Mouse (Mus musculus): ENCODE measurements at regions not wholly inside any gene's neighbourhood (a gene's known extent, or its start where the extent isn't known, plus 50 kb on each side); places are given as distances from the start of the nearest gene placed in this dataset.

DNA sequence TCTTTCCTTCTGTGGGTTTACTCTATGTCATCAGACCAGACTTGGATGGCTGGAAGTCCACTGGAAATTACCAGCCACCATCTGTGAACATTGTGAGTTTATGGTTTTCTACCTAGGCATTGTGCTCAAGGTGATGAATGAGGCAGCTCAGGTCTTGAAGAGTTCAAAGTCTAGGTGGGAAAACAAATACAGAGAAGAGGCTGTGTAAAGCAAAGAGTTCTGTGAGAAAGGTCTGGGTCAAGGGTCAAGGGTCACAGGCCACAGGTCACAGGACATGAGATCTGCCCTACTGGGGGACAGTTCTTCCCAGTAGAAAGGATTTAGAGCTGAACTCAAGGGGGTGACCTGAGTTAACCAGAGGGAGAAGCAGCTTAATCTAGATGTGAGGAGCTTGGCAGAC is 92.9 kb upstream of the Nr5a2 start:
- Histone ChIP-seq H3K4me1 (ENCODE audit: insufficient read depth) (no peaks in the 10 kb centered on the region), H3K9me3 (ENCODE audit: low read length) (no peaks in the 10 kb centered on the region), H3K4me3 (ENCODE audit: low read depth, low read length) (no peak overlapping the region), H3K36me3 (replicated peaks; ENCODE audit: insufficient read depth, low read length) (no peaks in the 10 kb centered on the region), H3K27ac (ENCODE audit: low read depth) (no peak overlapping the region), H3K9ac (replicated peaks) (no peak overlapping the region), H3K4me2 (ENCODE audit: low read depth, low read length) (no peak overlapping the region), H3K27me3 (ENCODE audit: insufficient read depth, low read length) (no peaks in the 10 kb centered on the region)
- no peak for TF ChIP-seq CTCF (IDR thresholded peaks at IDR 0.05; ENCODE audit: low read depth)
- no peak for TF ChIP-seq EP300 (IDR thresholded peaks at IDR 0.05; ENCODE audit: low read depth)
- DNase-seq (no peak), ATAC-seq (no peak)

DNA sequence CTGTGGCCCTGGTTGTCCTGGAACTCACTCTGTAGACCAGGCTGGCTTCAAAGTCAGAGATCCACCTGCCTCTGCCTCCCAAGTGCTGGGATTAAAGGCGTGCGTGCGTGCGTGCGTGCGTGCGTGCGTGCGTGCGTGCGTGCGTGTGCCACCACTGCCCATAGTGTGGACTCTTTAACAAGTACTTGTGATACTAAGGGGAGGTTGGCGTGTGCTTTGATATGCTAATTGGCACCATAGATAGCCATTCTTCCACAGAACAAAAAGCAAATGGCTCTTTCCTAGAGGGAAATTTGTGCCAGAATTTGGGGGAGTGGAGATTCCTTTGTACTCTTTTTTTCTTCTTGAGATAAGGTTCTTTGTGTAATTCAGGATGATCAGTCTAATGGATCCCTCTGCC is 91.3 kb upstream of the Nr5a2 start:
- no peak for TF ChIP-seq EP300 (IDR thresholded peaks at IDR 0.05; ENCODE audit: low read depth)
- TF ChIP-seq CTCF (IDR thresholded peaks at IDR 0.05; ENCODE audit: low read depth): no peak
- 85% methylated on average over 13 of the region's 13 CpGs for WGBS (ENCODE audit: insufficient replicate concordance)
- DNase-seq (no peak), ATAC-seq (no peak)
- Histone ChIP-seq H3K27ac (ENCODE audit: low read depth) (no peak overlapping the region), H3K4me3 (ENCODE audit: low read depth, low read length) (no peak overlapping the region), H3K4me1 (ENCODE audit: insufficient read depth) (no peaks in the 10 kb centered on the region), H3K36me3 (replicated peaks; ENCODE audit: insufficient read depth, low read length) (no peaks in the 10 kb centered on the region), H3K9ac (replicated peaks) (no peak overlapping the region), H3K27me3 (ENCODE audit: insufficient read depth, low read length) (no peaks in the 10 kb centered on the region), H3K9me3 (ENCODE audit: low read length) (no peaks in the 10 kb centered on the region), H3K4me2 (ENCODE audit: low read depth, low read length) (no peak overlapping the region)

- Histone ChIP-seq H3K27ac (ENCODE audit: low read depth) (no peak overlapping the region), H3K9ac (replicated peaks) (no peak overlapping the region), H3K36me3 (replicated peaks; ENCODE audit: insufficient read depth, low read length) (no peaks in the 10 kb centered on the region), H3K4me3 (ENCODE audit: low read depth, low read length) (no peak overlapping the region), H3K4me1 (ENCODE audit: insufficient read depth) (no peaks in the 10 kb centered on the region), H3K4me2 (ENCODE audit: low read depth, low read length) (no peak overlapping the region), H3K27me3 (ENCODE audit: insufficient read depth, low read length) (no peaks in the 10 kb centered on the region), H3K9me3 (ENCODE audit: low read length) (no peaks in the 10 kb centered on the region)
- no peak for DNase-seq
- ATAC-seq: no peak
- WGBS (ENCODE audit: insufficient replicate concordance): 74% methylated on average over 6 of the region's 6 CpGs
- no peak for TF ChIP-seq CTCF (IDR thresholded peaks at IDR 0.05; ENCODE audit: low read depth)
Observed at GRCm38 (mm10) chr1:137044076-137044475, 83.8 kb upstream of the Nr5a2 start.

- no peaks in the 10 kb centered on the region for H3K4me1 ChIP-seq (ENCODE audit: insufficient read depth)
- H3K27ac ChIP-seq (ENCODE audit: low read depth): no peak overlapping the region
- WGBS (ENCODE audit: insufficient replicate concordance): 86% methylated on average over 17 of the region's 17 CpGs
- no peak overlapping the region for H3K9ac ChIP-seq (replicated peaks)
- DNase-seq: no peak
- H3K9me3 ChIP-seq (ENCODE audit: low read length): no peaks in the 10 kb centered on the region
- TF ChIP-seq EP300 (IDR thresholded peaks at IDR 0.05; ENCODE audit: low read depth) (no peak), CTCF (IDR thresholded peaks at IDR 0.05; ENCODE audit: low read depth) (no peak)
- no peak overlapping the region for H3K4me2 ChIP-seq (ENCODE audit: low read depth, low read length)
- no peak for ATAC-seq
- H3K36me3 ChIP-seq (replicated peaks; ENCODE audit: insufficient read depth, low read length): no peaks in the 10 kb centered on the region
- H3K4me3 ChIP-seq (ENCODE audit: low read depth, low read length): no peak overlapping the region
- H3K27me3 ChIP-seq (ENCODE audit: insufficient read depth, low read length): no peaks in the 10 kb centered on the region
Observed at GRCm38 (mm10) chr1:137042414-137043010, 82.3 kb upstream of the Nr5a2 start.

GRCm38 (mm10) chr1:137040898-137041297 is 80.7 kb upstream of the Nr5a2 start:
- H3K36me3 ChIP-seq (replicated peaks; ENCODE audit: insufficient read depth, low read length): no peaks in the 10 kb centered on the region
- no peak overlapping the region for H3K4me2 ChIP-seq (ENCODE audit: low read depth, low read length)
- no peak for ATAC-seq
- no peak overlapping the region for H3K4me3 ChIP-seq (ENCODE audit: low read depth, low read length)
- H3K27me3 ChIP-seq (ENCODE audit: insufficient read depth, low read length): no peaks in the 10 kb centered on the region
- no peak for DNase-seq
- H3K27ac ChIP-seq (ENCODE audit: low read depth): no peak overlapping the region
- 45% methylated on average over 8 of the region's 8 CpGs for WGBS (ENCODE audit: insufficient replicate concordance)
- H3K9ac ChIP-seq (replicated peaks): no peak overlapping the region
- no peaks in the 10 kb centered on the region for H3K9me3 ChIP-seq (ENCODE audit: low read length)
- H3K4me1 ChIP-seq (ENCODE audit: insufficient read depth): no peaks in the 10 kb centered on the region
- TF ChIP-seq CTCF (IDR thresholded peaks at IDR 0.05; ENCODE audit: low read depth) (no peak), EP300 (IDR thresholded peaks at IDR 0.05; ENCODE audit: low read depth) (no peak)

- Histone ChIP-seq H3K4me2 (ENCODE audit: low read depth, low read length) (no peak overlapping the region), H3K9me3 (ENCODE audit: low read length) (no peaks in the 10 kb centered on the region), H3K27me3 (ENCODE audit: insufficient read depth, low read length) (no peaks in the 10 kb centered on the region), H3K36me3 (replicated peaks; ENCODE audit: insufficient read depth, low read length) (no peaks in the 10 kb centered on the region), H3K4me3 (ENCODE audit: low read depth, low read length) (no peak overlapping the region), H3K4me1 (ENCODE audit: insufficient read depth) (no peaks in the 10 kb centered on the region), H3K9ac (replicated peaks) (no peak overlapping the region), H3K27ac (ENCODE audit: low read depth) (0 out of 2 replicates have a peak overlapping the region, but pooled peaks have one; percentile 31)
- DNase-seq (no peak), ATAC-seq (peak; percentile 67)
- WGBS (ENCODE audit: insufficient replicate concordance): 72% methylated on average over 6 of the region's 6 CpGs
- TF ChIP-seq CTCF (IDR thresholded peaks at IDR 0.05; ENCODE audit: low read depth): no peak
- TF ChIP-seq EP300 (IDR thresholded peaks at IDR 0.05; ENCODE audit: low read depth): no peak
Observed at GRCm38 (mm10) chr1:137034586-137034985, 74.3 kb upstream of the Nr5a2 start.

- ATAC-seq (no peak), DNase-seq (no peak)
- H3K27me3 ChIP-seq (ENCODE audit: insufficient read depth, low read length): no peaks in the 10 kb centered on the region
- H3K36me3 ChIP-seq (replicated peaks; ENCODE audit: insufficient read depth, low read length): no peaks in the 10 kb centered on the region
- no peak overlapping the region for H3K27ac ChIP-seq (ENCODE audit: low read depth)
- 58% methylated on average over 5 of the region's 5 CpGs for WGBS (ENCODE audit: insufficient replicate concordance)
- no peak for TF ChIP-seq CTCF (IDR thresholded peaks at IDR 0.05; ENCODE audit: low read depth)
- TF ChIP-seq EP300 (IDR thresholded peaks at IDR 0.05; ENCODE audit: low read depth): no peak
- H3K9ac ChIP-seq (replicated peaks): no peak overlapping the region
- no peaks in the 10 kb centered on the region for H3K4me1 ChIP-seq (ENCODE audit: insufficient read depth)
- no peaks in the 10 kb centered on the region for H3K9me3 ChIP-seq (ENCODE audit: low read length)
- H3K4me3 ChIP-seq (ENCODE audit: low read depth, low read length): no peak overlapping the region
- no peak overlapping the region for H3K4me2 ChIP-seq (ENCODE audit: low read depth, low read length)
Observed at GRCm38 (mm10) chr1:137033679-137034078, 73.4 kb upstream of the Nr5a2 start.
